Mouse (Mus musculus) ES-Bruce4 (cell line): ENCODE measurements around the gene Snx3.

ENCODE experiments used
- CTCF ChIP-seq: IDR thresholded peaks from one replicate; pipeline ENCODE4 v1.8.1; 2011; ENCODE audit warnings: low read depth, low read length
- EP300 ChIP-seq: IDR thresholded peaks from 2 replicates; pipeline ENCODE4 v1.6.1; 2011; ENCODE audit warnings: low read depth, low read length; ENCODE audit not compliant: insufficient read depth

DNA sequence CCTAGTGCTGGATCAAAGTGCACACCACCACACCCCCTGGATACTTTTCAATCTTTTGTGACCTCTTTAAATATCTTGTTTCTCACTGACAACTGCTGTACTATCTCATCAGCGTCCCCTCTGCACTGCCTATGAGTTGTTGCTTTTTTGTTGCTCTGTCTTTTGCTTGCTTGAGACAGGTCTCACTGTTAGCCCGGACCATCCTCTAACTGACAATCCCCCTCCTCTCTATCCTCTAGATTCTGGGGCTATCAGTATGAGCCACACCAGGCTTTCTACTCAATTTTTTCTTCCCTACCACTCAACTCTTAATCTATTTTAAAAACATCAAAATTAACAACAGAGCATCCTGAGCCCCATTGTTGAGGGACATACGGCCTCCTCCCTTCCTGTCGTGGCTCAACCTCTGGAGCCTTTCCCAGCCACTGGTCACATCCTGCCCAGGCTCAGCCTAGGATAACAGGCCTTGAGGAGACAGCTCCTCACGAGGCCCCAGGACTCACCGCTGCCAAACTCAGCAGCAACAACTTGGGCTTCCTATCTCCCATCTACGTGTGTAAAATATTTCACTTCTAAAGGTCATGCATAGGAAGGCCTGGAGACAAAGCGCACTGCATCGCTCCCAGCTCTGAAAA, 44.2 kb upstream of the Snx3 start:
- TF ChIP-seq EP300 (no peak), CTCF (no peak)
